Mouse (Mus musculus) liver, embryonic 15.5 days (tissue): ENCODE measurements around the gene Rrp12. TPM values are rescaled to one million over a fixed set of nuclear protein-coding genes. Genes with fewer than 3 reads are reported as not detected.

ENCODE experiments used
- ATAC-seq: fragments of 200-750 bp; cut with Nextera tagmentation; 2 replicates; pipeline ENCODE4 v1.8.0; 2017; ENCODE audit warnings: moderate number of reproducible peaks, mild to moderate bottlenecking, moderate library complexity; ENCODE audit not compliant: insufficient read depth
- H3K27ac ChIP-seq: fragments of 300-500 bp; sonication (generic); replicated peaks from 2 replicates; pipeline ENCODE4 v1.5.1; 2015; ENCODE audit warnings: mild to moderate bottlenecking, inconsistent platforms
- H3K27me3 ChIP-seq: fragments of 300-500 bp; sonication (generic); 2 replicates; pipeline ENCODE4 v1.6.1; 2015; ENCODE audit warnings: mild to moderate bottlenecking, inconsistent platforms
- H3K36me3 ChIP-seq: fragments of 300-500 bp; sonication (generic); replicated peaks from 2 replicates; pipeline ENCODE4 v1.6.1; 2015; ENCODE audit warnings: moderate library complexity, mild to moderate bottlenecking, inconsistent platforms
- H3K4me1 ChIP-seq: fragments of 300-500 bp; sonication (generic); replicated peaks from 2 replicates; pipeline ENCODE4 v1.6.1; 2015; ENCODE audit warnings: inconsistent platforms
- H3K4me2 ChIP-seq: fragments of 300-500 bp; sonication (generic); 2 replicates; pipeline ENCODE4 v1.6.1; 2015; ENCODE audit warnings: moderate library complexity, mild to moderate bottlenecking, inconsistent platforms
- H3K4me3 ChIP-seq: fragments of 300-500 bp; sonication (generic); replicated peaks from 2 replicates; pipeline ENCODE4 v1.5.1; 2015; ENCODE audit warnings: mild to moderate bottlenecking, inconsistent platforms
- H3K9ac ChIP-seq: fragments of 300-500 bp; sonication (generic); 2 replicates; pipeline ENCODE4 v1.6.1; 2015; ENCODE audit warnings: moderate library complexity, mild to moderate bottlenecking, inconsistent platforms
- H3K9me3 ChIP-seq: fragments of 300-500 bp; sonication (generic); replicated peaks from 2 replicates; pipeline ENCODE4 v1.6.1; 2016; ENCODE audit warnings: inconsistent platforms
- WGBS: fragments of 180-500 bp; shearing (Covaris S2); methylation state at CpG from one replicate; pipeline ENCODE4 v1.1.7; 2015; ENCODE audit warnings: mixed read lengths; ENCODE audit not compliant: insufficient replicate concordance; 5-methylcytosine and 5-hydroxymethylcytosine counted together
- polyA plus RNA-seq: library from polyadenylated mRNA; unstranded; fragments of >200 nt; fragmentation: Nextera tagmentation; extraction: Ambion mirVana; gene quantifications from 2 replicates; pipeline ENCODE4 v1.2.1, GENCODE M21; 2015

Rrp12 gene
- polyA plus RNA-seq, 1 experiment from 2014 or later = 8.5 TPM

DNA sequence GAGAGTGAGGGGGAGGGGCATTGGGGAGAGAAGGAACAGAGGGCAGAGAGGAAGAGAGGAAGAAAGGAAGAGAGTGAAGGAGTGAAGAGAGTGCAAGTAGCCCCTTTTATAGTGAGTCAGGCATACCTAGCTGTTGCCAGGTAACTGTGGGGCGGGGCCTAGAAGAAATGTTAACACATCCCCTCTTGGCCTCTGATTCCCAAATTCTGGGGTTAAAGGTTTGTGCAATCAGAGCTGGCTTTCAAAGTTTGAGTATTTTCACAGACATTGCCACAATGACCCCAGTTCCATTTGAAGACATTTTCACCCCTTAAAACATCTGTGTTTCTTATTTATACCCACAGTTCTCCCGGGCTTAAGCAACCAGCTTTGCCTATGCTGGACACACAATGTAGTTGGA lies 9.3 kb upstream of the Rrp12 start:
- Histone ChIP-seq H3K4me1 (peaks cover 51% of the 10 kb centered on the region), H3K36me3 (no peaks in the 10 kb centered on the region), H3K4me3 (no peak overlapping the region), H3K27me3 (no peaks in the 10 kb centered on the region), H3K9me3 (no peaks in the 10 kb centered on the region), H3K4me2 (no peak overlapping the region), H3K27ac (peak overlapping the region; percentile 90), H3K9ac (no peak overlapping the region)
- ATAC-seq = no peak
- WGBS = 78% methylated on average over 2 of the region's 2 CpGs

DNA sequence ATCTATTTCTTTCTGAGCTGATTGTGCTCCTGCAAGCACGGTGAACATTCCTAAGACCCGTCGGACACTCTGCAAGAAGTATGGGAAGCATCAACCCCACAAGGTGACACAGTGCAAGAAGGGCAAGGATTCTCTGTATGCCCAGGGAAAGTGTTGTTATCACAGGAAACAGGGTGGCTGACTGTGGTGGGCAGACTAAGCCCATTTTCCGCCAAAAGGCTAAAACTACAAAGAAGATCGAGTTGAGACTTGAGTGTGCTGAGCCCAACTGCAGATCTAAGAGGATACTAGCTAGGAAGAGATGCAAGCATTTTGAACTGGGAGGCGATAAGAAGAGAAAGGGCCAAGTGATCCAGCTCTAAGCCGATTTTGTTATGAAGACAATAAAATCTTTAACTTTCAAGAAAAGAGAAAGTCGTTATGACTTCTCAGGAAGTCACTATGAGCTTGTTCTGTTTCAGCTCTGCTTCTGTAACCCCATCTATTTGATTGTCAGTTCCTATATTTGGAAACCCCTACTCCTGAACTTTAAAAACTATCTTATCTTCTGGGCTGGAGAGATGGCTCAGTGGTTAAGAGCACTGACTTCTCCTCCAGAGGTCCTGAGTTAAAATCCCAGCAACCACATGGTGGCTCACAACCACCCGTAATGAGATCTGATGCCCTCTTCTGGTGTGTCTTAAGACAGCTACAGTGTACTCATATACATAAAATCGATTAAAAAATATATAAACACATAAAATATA lies 7.0 kb upstream of the Rrp12 start:
- Histone ChIP-seq H3K4me3 (no peak overlapping the region), H3K9ac (no peak overlapping the region), H3K27me3 (no peaks in the 10 kb centered on the region), H3K27ac (no peak overlapping the region), H3K36me3 (no peaks in the 10 kb centered on the region), H3K9me3 (no peaks in the 10 kb centered on the region), H3K4me2 (no peak overlapping the region), H3K4me1 (peaks cover 60% of the 10 kb centered on the region)
- ATAC-seq = no peak
- WGBS = 19% methylated on average over 10 of the region's 10 CpGs

DNA sequence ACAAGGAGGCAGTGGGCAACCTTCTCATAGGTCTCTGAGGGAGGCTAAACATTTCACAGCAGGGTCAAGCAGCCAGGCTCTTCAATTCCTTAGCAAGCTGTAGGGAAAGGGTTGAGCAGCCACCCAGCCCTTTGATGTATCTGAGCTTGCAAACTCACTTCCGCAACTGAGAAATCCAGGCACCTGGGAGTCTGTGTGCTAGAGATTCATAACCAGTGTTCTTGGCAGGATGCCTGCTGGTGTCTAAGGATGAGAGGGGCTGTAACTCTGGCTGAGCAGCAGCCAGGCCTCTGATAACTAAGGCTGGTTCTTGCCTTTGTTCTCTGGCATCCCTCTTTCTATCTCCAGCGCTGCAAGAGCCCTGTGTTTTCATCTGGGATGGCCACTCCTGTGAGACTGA lies 5.7 kb upstream of the Rrp12 start:
- H3K36me3 ChIP-seq = no peaks in the 10 kb centered on the region
- H3K4me1 ChIP-seq = peaks cover 51% of the 10 kb centered on the region
- H3K4me3 ChIP-seq = no peak overlapping the region
- no peaks in the 10 kb centered on the region for H3K9me3 ChIP-seq
- ATAC-seq = no peak
- H3K9ac ChIP-seq = no peak overlapping the region
- no peaks in the 10 kb centered on the region for H3K27me3 ChIP-seq
- H3K27ac ChIP-seq = 0 out of 2 replicates have a peak overlapping the region, but pooled peaks have one; percentile 6
- H3K4me2 ChIP-seq = no peak overlapping the region
- WGBS = 50% methylated on average over 2 of the region's 2 CpGs

GRCm38 (mm10) chr19:41900495-41901090 lies 4.6 kb upstream of the Rrp12 start:
- no peaks in the 10 kb centered on the region for H3K9me3 ChIP-seq
- H3K36me3 ChIP-seq = no peaks in the 10 kb centered on the region
- H3K27ac ChIP-seq = peak overlapping the region; percentile 55
- no peak for ATAC-seq
- H3K4me2 ChIP-seq = no peak overlapping the region
- no peaks in the 10 kb centered on the region for H3K27me3 ChIP-seq
- WGBS = 30% methylated on average over 8 of the region's 8 CpGs
- H3K4me3 ChIP-seq = no peak overlapping the region
- H3K9ac ChIP-seq = no peak overlapping the region
- peaks cover 48% of the 10 kb centered on the region for H3K4me1 ChIP-seq

DNA sequence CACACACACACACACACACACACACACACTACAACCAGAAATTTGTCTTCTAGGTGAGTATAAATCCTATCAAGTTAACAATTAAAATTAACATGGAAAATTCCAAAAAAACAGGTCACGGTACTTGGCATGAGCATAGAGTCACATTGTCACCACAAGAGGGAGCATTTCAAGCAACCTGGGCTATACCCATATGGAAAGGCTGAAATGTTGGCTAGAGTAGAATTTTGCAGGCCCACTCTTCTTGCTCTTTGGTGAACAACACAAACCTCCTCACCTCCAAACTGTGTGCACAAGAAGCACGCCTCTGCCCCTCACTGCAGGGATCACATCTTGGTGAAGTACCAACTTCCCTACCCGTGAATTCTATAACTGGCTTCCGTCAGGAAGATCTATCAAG lies 2.9 kb upstream of the Rrp12 start:
- Histone ChIP-seq H3K4me2 (no peak overlapping the region), H3K27ac (no peak overlapping the region), H3K27me3 (no peaks in the 10 kb centered on the region), H3K9ac (no peak overlapping the region), H3K4me1 (peaks cover 54% of the 10 kb centered on the region), H3K9me3 (no peaks in the 10 kb centered on the region), H3K36me3 (no peaks in the 10 kb centered on the region), H3K4me3 (no peak overlapping the region)
- 43% methylated on average over 4 of the region's 4 CpGs for WGBS
- no peak for ATAC-seq

GRCm38 (mm10) chr19:41896319-41896711 lies 342 bp upstream of the Rrp12 start:
- no peak for ATAC-seq
- no peaks in the 10 kb centered on the region for H3K9me3 ChIP-seq
- 20% methylated on average over 18 of the region's 18 CpGs for WGBS

DNA sequence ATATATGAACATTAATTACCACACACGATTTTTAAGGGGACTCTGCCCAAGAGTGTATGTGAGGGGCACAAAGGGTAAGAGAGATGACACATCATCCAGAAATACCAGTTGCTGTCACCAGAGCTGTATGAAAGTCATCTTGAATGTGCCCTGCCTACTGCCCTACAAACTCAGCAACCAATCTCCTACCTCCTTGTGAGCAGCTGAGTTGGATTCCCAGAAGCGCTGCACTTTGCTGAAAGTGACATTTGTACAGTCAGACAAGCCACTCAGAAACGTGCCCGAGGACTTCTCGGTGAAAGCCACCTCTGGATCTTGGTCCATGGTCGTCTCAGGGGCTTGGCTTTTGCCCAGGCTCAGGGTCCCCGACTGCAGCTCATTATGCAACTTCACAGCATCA lies 1.0 kb downstream of the Rrp12 start:
- H3K4me1 ChIP-seq = peaks cover 36% of the 10 kb centered on the region
- H3K27ac ChIP-seq = peak overlapping the region; percentile 53; the same call in 1 of the 2 replicates
- peak overlapping the region; percentile 87 for H3K4me2 ChIP-seq
- H3K4me3 ChIP-seq = peak overlapping the region; percentile 73
- no peak for ATAC-seq
- H3K36me3 ChIP-seq = peaks cover 15% of the 10 kb centered on the region
- no peaks in the 10 kb centered on the region for H3K27me3 ChIP-seq
- 21% methylated on average over 7 of the region's 7 CpGs for WGBS
- H3K9me3 ChIP-seq = no peaks in the 10 kb centered on the region
- H3K9ac ChIP-seq = peak overlapping the region; percentile 57

More at GRCm38 (mm10) chr19:41896319-41896711, 342 bp upstream of the Rrp12 start:
- Histone ChIP-seq H3K4me2 (peak overlapping the region; percentile 87), H3K27me3 (no peaks in the 10 kb centered on the region), H3K4me3 (peak overlapping the region; percentile 73), H3K9ac (peak overlapping the region; percentile 52), H3K4me1 (peaks cover 44% of the 10 kb centered on the region), H3K36me3 (0 out of 2 replicates have a peak, but pooled peaks cover 5% of the 10 kb centered on the region), H3K27ac (peak overlapping the region; percentile 53; the same call in 1 of the 2 replicates)

DNA sequence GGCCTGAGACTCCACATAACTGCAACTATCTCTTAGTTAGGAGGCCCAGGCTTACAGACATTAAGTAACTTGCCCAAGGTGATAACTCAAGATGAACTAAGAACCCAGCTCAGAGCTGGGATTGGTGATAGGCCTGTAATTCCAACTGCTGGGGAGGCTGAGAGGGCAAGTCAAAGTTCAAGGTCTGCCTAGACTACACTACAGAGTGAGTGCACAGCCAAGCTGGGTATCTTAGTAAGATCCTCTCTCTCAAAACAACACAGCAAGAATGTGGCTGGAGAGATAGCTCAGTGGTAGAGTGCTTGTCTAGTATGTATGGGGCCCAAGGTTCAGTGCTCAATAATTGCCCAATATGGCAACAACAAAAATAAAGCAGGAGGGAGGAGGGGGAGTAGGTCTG lies 7.8 kb downstream of the Rrp12 start:
- no peak overlapping the region for H3K27ac ChIP-seq
- 0 out of 2 replicates have a peak, but pooled peaks cover 6% of the 10 kb centered on the region for H3K4me1 ChIP-seq
- no peak for ATAC-seq
- H3K4me3 ChIP-seq = no peak overlapping the region
- H3K9ac ChIP-seq = no peak overlapping the region
- H3K9me3 ChIP-seq = no peaks in the 10 kb centered on the region
- peaks cover 77% of the 10 kb centered on the region for H3K36me3 ChIP-seq
- H3K4me2 ChIP-seq = no peak overlapping the region
- H3K27me3 ChIP-seq = no peaks in the 10 kb centered on the region

DNA sequence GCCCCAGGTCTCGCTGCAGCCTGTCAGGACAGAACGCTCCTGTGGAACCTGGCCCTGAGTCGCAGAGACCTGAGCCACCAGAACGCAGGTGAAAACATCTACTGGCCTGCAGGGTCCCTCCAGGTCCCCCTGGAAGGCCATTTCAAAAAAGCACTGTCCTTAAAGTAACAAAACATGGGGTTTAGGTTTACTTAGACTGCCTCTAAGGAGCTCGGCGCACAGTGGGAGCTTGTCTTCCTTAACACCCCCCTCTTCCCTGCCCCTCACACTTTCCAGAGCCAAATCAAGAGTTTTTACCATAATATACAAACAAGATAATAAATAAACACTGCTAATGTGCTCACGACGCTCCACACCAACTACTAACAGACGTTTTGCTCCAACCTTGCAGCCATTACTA lies 12.1 kb downstream of the Rrp12 start:
- ATAC-seq = no peak
- H3K4me1 ChIP-seq = 0 out of 2 replicates have a peak, but pooled peaks cover 6% of the 10 kb centered on the region
- H3K4me3 ChIP-seq = no peak overlapping the region
- H3K36me3 ChIP-seq = peaks cover 74% of the 10 kb centered on the region
- H3K27ac ChIP-seq = no peak overlapping the region
- no peak overlapping the region for H3K9ac ChIP-seq
- no peaks in the 10 kb centered on the region for H3K9me3 ChIP-seq
- H3K27me3 ChIP-seq = no peaks in the 10 kb centered on the region
- 82% methylated on average over 9 of the region's 9 CpGs for WGBS
- H3K4me2 ChIP-seq = no peak overlapping the region

GRCm38 (mm10) chr19:41881842-41882241 lies 14.1 kb downstream of the Rrp12 start:
- Histone ChIP-seq H3K9me3 (no peaks in the 10 kb centered on the region), H3K9ac (no peak overlapping the region), H3K27me3 (no peaks in the 10 kb centered on the region), H3K27ac (no peak overlapping the region), H3K4me3 (no peak overlapping the region), H3K4me1 (no peaks in the 10 kb centered on the region), H3K36me3 (peaks cover 68% of the 10 kb centered on the region), H3K4me2 (no peak overlapping the region)
- no peak for ATAC-seq
- 80% methylated on average over 4 of the region's 4 CpGs for WGBS

GRCm38 (mm10) chr19:41874356-41874755 lies 21.6 kb downstream of the Rrp12 start:
- no peak for ATAC-seq

More at GRCm38 (mm10) chr19:41874356-41874755, 21.6 kb downstream of the Rrp12 start:
- Histone ChIP-seq H3K4me2 (no peak overlapping the region), H3K4me1 (no peaks in the 10 kb centered on the region), H3K9ac (no peak overlapping the region), H3K27ac (no peak overlapping the region), H3K4me3 (no peak overlapping the region), H3K9me3 (no peaks in the 10 kb centered on the region), H3K36me3 (peaks cover 78% of the 10 kb centered on the region), H3K27me3 (no peaks in the 10 kb centered on the region)
- WGBS = 79% methylated on average over 14 of the region's 14 CpGs
